Mouse (Mus musculus): ENCODE measurements at regions not wholly inside any gene's neighbourhood (a gene's known extent, or its start where the extent isn't known, plus 50 kb on each side); places are given as distances from the start of the nearest gene placed in this dataset.

GRCm38 (mm10) chr5:105974576-105975177, 98.3 kb downstream of the Zfp326 start:
- DNase-seq (ENCODE audit: low read depth, low spot score): no peak
